36 mouse cellular contexts compared by ENCODE assay signal in genomic region chr17:56477191-56477818, GRCm38 (mm10). TPM values are rescaled to one million over a fixed set of nuclear protein-coding genes. Genes with fewer than 3 reads are reported as not detected.
DNase-seq lines count a peak whose midpoint lies in the region; TF ChIP-seq lines count a peak whose summit lies in the region.
"Had no signal": no experiment of that assay in that cellular context is flagged by ENCODE, and none has a peak within 500 bp of the region (broad histone marks: within the 10 kb centered on the region; RNA-seq: fewer than 3 reads in every experiment).

No protein-coding gene starts in this region.

- DNase-seq in cerebellum, adult 9-10 months, result peak; percentile 63
- DNase-seq in cerebellum, adult 18-20 months, result no peak
- DNase-seq in heart, adult 18-20 months, result peak; percentile 54 to 63
- DNase-seq in heart, postnatal 36 days, result no peak
- DNase-seq in lung, postnatal 10 days, result peak; percentile 1
- no peak for DNase-seq in lung, postnatal 14 days
- DNase-seq: cerebellum, adult 8-10 months; gastrocnemius, postnatal 25 days; kidney, adult 11 months; kidney, postnatal 36 days; thymus, adult 2 months; thymus, postnatal 36 days had no signal

- intact Hi-C loops in heart, postnatal 36 days (cut with DNase I), result no loop called here

- no peaks in the 10 kb centered on the region for H3K36me3 ChIP-seq in myocyte (ENCODE audit: control insufficient read depth, insufficient read depth)
- H3K36me3 ChIP-seq: forebrain, embryonic 12.5 days; limb, embryonic 13.5 days; neural tube, embryonic 13.5 days had no signal

- H3K4me2 ChIP-seq in myocyte (ENCODE audit: low read depth), result peak overlapping the region; percentile 43
- H3K4me2 ChIP-seq: forebrain, embryonic 12.5 days; hindbrain, embryonic 14.5 days; midbrain, embryonic 11.5 days; neural tube, embryonic 13.5 days had no signal

- H3K4me3 ChIP-seq in myocyte, result no peak overlapping the region
- H3K4me3 ChIP-seq: erythroblast, embryonic 14.5 days; heart, adult 2 months; layer of hippocampus, adult 2 months; neural tube, embryonic 13.5 days had no signal

- H3ac ChIP-seq in myocyte (ENCODE audit: control insufficient read depth, insufficient read length), result no peak overlapping the region

- no peak for TF ChIP-seq POLR2A in myocyte (IDR thresholded peaks at IDR 0.05; ENCODE audit: insufficient read length, low read depth)

- H3K79me2 ChIP-seq in myocyte (ENCODE audit: control insufficient read depth, insufficient read depth), result peaks cover 30% of the 10 kb centered on the region

- H3K27me3 ChIP-seq in myocyte (ENCODE audit: control insufficient read depth, insufficient read depth, insufficient read length), result no peaks in the 10 kb centered on the region
- H3K27me3 ChIP-seq: neural tube, embryonic 13.5 days had no signal

TF ChIP-seq in myocyte, 11 proteins besides CTCF, POLR2A, EP300 and RAD21:
- TF ChIP-seq REST (IDR thresholded peaks at IDR 0.05; ENCODE audit: insufficient read depth, insufficient read length) (no peak), CEBPB (IDR thresholded peaks at IDR 0.05; ENCODE audit: insufficient read depth, poor library complexity, severe bottlenecking) (no peak), TCF12 (IDR thresholded peaks at IDR 0.05; ENCODE audit: insufficient read depth, poor library complexity, severe bottlenecking) (no peak), TCF3 (IDR thresholded peaks at IDR 0.05; ENCODE audit: insufficient read length, low read depth) (no peak), USF1 (IDR thresholded peaks at IDR 0.05; ENCODE audit: low read depth) (no peak), E2F4 (IDR thresholded peaks at IDR 0.05; ENCODE audit: insufficient read depth) (no peak), MAX (IDR thresholded peaks at IDR 0.05; ENCODE audit: low read depth) (no peak)
TF ChIP-seq in myocyte: peak in this region for 0.

RNA-seq across cellular contexts. Expression of gene Ptprs, which starts 1.0 kb away (rescaled TPM):
- 10 to 100 TPM; 50.3 to 54.3 TPM for total RNA-seq in heart, adult 18-20 months (2021)
- total RNA-seq in heart, postnatal 36 days (2021), result 10 to 100 TPM; 45.8 to 47.7 TPM
- polyA plus RNA-seq in myocyte (2012; fragmentation: generic; extraction: Trizol), result 116 TPM

RNA-seq across cellular contexts. Expression of gene Znrf4, which starts 34.9 kb away (rescaled TPM):
- total RNA-seq in heart, adult 18-20 months (2021), result not detected
- total RNA-seq in heart, postnatal 36 days (2021), result not detected
- not detected for polyA plus RNA-seq in myocyte (2012; fragmentation: generic; extraction: Trizol)
- total RNA-seq: adrenal gland, postnatal 10 days; common myeloid progenitor, adult 5-6 weeks; ES-E14; gastrocnemius, postnatal 25 days; heart, adult 2 months; hematopoietic stem cell, adult 5-6 weeks; layer of hippocampus, adult 2 months; layer of hippocampus, postnatal 25 days; left cerebral cortex, adult 8-10 months; left cerebral cortex, postnatal 36 days had no signal
- polyA plus RNA-seq: activated CD4-positive, CD25-positive, alpha-beta regulatory T cell, adult 4 months; CD4-positive, CD25-positive, alpha-beta regulatory T cell, adult 4 months; embryonic facial prominence, embryonic 14.5 days; erythroblast, embryonic 14.5 days; forebrain, embryonic 12.5 days; heart, embryonic 14.5 days; hindbrain, embryonic 14.5 days; kidney, embryonic 16.5 days; limb, embryonic 13.5 days; liver, embryonic 11.5 days; lung, postnatal 0 days; midbrain, embryonic 11.5 days; midbrain, embryonic 16.5 days; neural tube, embryonic 13.5 days had no signal

Comparison
In these comparisons a context has a peak if more than half of its experiments do, and no peak if none do; other contexts are left out.
1. DNase-seq: peak in cerebellum, adult 9-10 months (single experiment), heart, adult 18-20 months (2 of 2) and lung, postnatal 10 days (single experiment); none in cerebellum, adult 18-20 months (0 of 2), heart, postnatal 36 days (0 of 2) and lung, postnatal 14 days (single experiment).